Mouse (Mus musculus) layer of hippocampus, adult 2 months (tissue): ENCODE results near the gene Aldh1a1. TPM values are rescaled to one million over a fixed set of nuclear protein-coding genes. Genes with fewer than 3 reads are reported as not detected.

ENCODE experiments used
- DNase-seq, 2 experiments: peaks; one replicate each; pipeline ENCODE4 v3.0.0; 2022; ENCODE audit warnings: low spot score in 2 of 2
- H3K27ac ChIP-seq: fragments of 200-600 bp; 2 replicates; pipeline ENCODE4 v1.8.1; 2022
- H3K4me3 ChIP-seq: fragments of 200-600 bp; 2 replicates; pipeline ENCODE4 v1.8.1; 2022; ENCODE audit warnings: mild to moderate bottlenecking
- CTCF ChIP-seq: fragments of 200-600 bp; conservative IDR thresholded peaks from 2 replicates; pipeline ENCODE4 v1.8.1; 2022; ENCODE audit warnings: antibody characterized with exemption, mild to moderate bottlenecking, moderate library complexity
- total RNA-seq, 2 experiments: library from RNA; stranded (reverse); gene quantifications; 2 replicates each; pipeline ENCODE4 v1.2.3; 2021

The Aldh1a1 gene
- total RNA-seq, 2 experiments from 2014 or later: 52.6 to 68.9 TPM

GRCm38 (mm10) chr19:20558952-20559351 is 66.4 kb downstream of the Aldh1a1 start:
- no peak for TF ChIP-seq CTCF
- H3K4me3 ChIP-seq: no peak overlapping the region
- no peak overlapping the region for H3K27ac ChIP-seq
- no peak for DNase-seq

GRCm38 (mm10) chr19:20559952-20560351 is 67.4 kb downstream of the Aldh1a1 start:
- Histone ChIP-seq H3K27ac (no peak overlapping the region), H3K4me3 (no peak overlapping the region)
- DNase-seq: no peak
- TF ChIP-seq CTCF: no peak

GRCm38 (mm10) chr19:20562396-20562795 is 69.9 kb downstream of the Aldh1a1 start:
- H3K4me3 ChIP-seq: no peak overlapping the region
- TF ChIP-seq CTCF: no peak
- DNase-seq: no peak
- no peak overlapping the region for H3K27ac ChIP-seq

DNA sequence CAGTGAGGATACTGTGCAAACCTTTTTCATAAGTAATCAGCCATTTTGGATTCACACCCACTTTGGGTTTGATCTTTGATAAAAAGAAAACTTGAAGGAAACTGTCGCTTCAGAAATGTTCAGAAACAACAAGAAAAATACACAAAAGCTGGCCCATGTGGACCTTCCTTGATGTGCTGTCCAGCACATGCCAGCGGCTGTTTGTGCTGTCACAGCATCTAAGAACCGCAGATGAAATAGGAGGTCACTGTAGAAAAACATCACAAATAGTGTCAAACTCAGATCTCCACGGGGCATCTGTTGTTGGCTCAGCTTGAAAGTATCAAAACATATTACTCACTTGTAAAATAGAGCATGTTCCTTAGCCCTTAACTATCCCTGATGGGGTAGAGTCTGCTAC is 73.8 kb downstream of the Aldh1a1 start:
- H3K27ac ChIP-seq: no peak overlapping the region
- no peak for DNase-seq
- no peak for TF ChIP-seq CTCF
- no peak overlapping the region for H3K4me3 ChIP-seq

DNA sequence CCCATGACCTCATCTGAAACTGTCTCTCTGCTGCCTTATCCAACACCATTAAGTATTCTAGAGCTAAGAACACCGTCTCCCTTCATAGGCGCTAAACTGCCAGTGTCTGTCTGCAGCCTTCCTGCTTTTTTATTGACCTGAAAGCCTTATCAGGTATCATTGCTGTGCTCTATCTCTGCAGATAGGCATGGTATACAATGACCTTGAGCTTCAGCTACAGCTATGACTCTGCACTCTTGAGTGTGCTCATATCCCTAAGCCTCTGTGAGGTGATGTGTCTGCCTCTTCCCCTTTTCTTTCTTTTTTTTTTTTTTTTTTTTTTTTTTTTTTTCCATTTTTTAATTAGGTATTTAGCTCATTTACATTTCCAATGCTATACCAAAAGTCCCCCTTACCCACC is 74.5 kb downstream of the Aldh1a1 start:
- Histone ChIP-seq H3K27ac (no peak overlapping the region), H3K4me3 (no peak overlapping the region)
- no peak for TF ChIP-seq CTCF
- no peak for DNase-seq

GRCm38 (mm10) chr19:20576984-20577383 is 84.5 kb downstream of the Aldh1a1 start:
- Histone ChIP-seq H3K4me3 (no peak overlapping the region), H3K27ac (no peak overlapping the region)
- DNase-seq: no peak
- TF ChIP-seq CTCF: no peak

GRCm38 (mm10) chr19:20577429-20577828 is 84.9 kb downstream of the Aldh1a1 start:
- TF ChIP-seq CTCF: no peak
- Histone ChIP-seq H3K27ac (no peak overlapping the region), H3K4me3 (no peak overlapping the region)
- DNase-seq: no peak

DNA sequence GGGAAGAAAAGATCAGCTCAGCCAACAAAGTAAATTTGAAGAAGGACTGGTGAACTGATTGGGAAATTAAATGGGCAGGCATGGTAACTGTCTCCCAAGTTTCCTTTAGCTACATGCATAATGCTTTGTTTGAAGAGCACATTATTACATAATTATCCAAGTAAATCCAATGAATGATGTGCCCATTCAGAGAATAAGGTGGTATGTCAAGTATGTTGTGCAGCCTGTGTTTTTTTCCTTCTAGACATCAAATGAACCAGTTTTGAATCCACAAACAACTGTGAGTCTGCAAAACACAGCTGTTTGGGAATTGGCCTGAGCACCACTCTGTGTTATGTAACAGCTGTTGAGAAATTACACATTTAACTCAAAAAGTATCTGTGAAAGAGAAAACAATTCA is 107.4 kb downstream of the Aldh1a1 start:
- DNase-seq: no peak
- TF ChIP-seq CTCF: no peak
- no peak overlapping the region for H3K27ac ChIP-seq
- no peak overlapping the region for H3K4me3 ChIP-seq

DNA sequence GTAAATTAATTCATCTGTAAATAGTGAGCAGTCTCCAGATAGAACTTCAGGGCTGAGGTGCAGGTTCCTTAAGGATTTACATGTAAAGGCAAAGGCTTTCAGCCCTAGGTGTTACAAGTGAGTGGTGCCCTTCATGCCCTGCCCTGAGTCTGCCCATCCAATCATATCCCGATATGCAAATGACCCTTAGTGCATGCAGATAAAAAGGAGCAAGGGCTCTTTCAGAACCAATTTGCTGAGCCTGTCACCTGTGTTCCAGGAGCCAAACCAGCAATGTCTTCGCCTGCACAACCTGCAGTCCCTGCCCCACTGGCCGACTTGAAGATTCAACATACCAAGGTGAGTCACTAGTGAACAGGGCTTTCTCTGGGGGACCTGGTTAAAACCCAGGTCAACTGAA is 109.2 kb downstream of the Aldh1a1 start:
- H3K4me3 ChIP-seq: no peak overlapping the region
- no peak overlapping the region for H3K27ac ChIP-seq
- TF ChIP-seq CTCF: no peak
- DNase-seq: no peak

GRCm38 (mm10) chr19:20603212-20603611 is 110.7 kb downstream of the Aldh1a1 start:
- TF ChIP-seq CTCF: no peak
- Histone ChIP-seq H3K27ac (no peak overlapping the region), H3K4me3 (no peak overlapping the region)
- DNase-seq: no peak

- no peak for TF ChIP-seq CTCF
- Histone ChIP-seq H3K4me3 (no peak overlapping the region), H3K27ac (no peak overlapping the region)
- DNase-seq: no peak
Observed at GRCm38 (mm10) chr19:20603866-20604265, 111.4 kb downstream of the Aldh1a1 start.

DNA sequence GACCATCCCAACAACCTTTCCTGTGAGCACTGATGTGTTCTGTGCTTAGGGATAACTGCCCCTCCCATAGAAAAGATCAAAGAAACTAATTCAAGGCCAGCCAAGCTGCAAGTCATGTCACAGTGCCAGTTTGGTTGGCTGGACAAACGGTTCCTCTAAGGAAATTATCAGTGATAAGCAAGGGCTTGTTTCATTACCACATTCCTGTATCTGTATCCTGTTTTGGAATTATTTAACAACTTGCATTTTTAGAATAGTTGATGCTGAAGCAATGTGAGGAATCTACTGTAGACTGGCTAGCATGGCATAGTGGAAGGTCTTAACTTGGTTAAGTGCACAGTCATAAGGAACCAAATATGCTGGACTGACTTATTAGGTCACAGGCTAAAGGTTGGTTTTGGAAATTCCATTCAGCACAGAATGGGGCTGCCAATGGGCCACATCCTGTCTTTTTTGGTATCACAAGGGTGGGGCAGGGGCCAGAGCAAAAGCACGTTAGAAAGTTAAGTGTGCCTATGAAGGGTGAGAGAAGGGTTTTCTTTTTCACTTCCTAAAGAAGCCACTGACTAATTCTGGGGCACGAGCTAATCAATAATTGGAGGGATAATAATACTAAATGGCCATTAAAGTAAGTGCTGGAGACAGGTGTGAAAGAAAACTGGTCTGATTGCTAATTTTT is 121.9 kb downstream of the Aldh1a1 start:
- Histone ChIP-seq H3K27ac (no peak overlapping the region), H3K4me3 (no peak overlapping the region)
- DNase-seq: no peak
- no peak for TF ChIP-seq CTCF

DNA sequence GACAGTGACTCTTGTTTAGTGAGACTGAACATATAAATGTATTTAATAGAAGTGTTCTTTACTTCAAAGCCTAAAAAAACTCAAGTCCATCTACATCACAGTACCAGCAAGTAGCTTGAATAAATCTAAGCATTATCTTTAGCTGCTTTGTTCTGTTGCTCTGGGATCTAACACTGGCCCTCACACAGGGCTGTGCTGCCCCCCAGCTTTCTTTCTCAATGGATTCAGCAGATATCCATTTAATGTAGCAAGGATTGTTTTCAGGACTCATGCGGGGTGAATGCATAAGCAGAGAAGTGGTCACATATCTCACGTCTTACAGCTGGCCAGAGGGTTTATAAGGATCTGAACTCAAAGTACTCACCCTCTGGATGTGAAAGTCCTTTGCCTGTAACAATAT is 129.9 kb downstream of the Aldh1a1 start:
- no peak for DNase-seq
- no peak overlapping the region for H3K27ac ChIP-seq
- TF ChIP-seq CTCF: no peak

GRCm38 (mm10) chr19:20623416-20623815 is 130.9 kb downstream of the Aldh1a1 start:
- no peak for TF ChIP-seq CTCF
- DNase-seq: no peak
- Histone ChIP-seq H3K4me3 (no peak overlapping the region), H3K27ac (no peak overlapping the region)

More for the DNA sequence above, 129.9 kb downstream of the Aldh1a1 start:
- H3K4me3 ChIP-seq: no peak overlapping the region
